Mouse (Mus musculus) liver, postnatal 0 days (tissue): Measurements from ENCODE around the gene Spag9.

ENCODE experiments used
- CTCF ChIP-seq: sonication (generic); IDR thresholded peaks from 2 replicates; pipeline ENCODE4 v1.5.1; 2016; ENCODE audit warnings: antibody characterized with exemption, low read depth
- EP300 ChIP-seq: IDR thresholded peaks from 2 replicates; pipeline ENCODE4 v1.6.1; 2016; ENCODE audit warnings: antibody characterized with exemption, low read depth, mild to moderate bottlenecking

- no peak for TF ChIP-seq CTCF
- TF ChIP-seq EP300: no peak
Measured at GRCm38 (mm10) chr11:93988328-93989062, 7.4 kb upstream of the Spag9 start.
